Mouse (Mus musculus) T-helper 17 cell (primary cell): ENCODE measurements around the gene Amz1.

Source experiments
- in situ Hi-C, 2 experiments: fragments of 300-600 bp; cut with MboI, MseI; formaldehyde crosslinking; loops; 1 replicate in 1 of 2; 2 replicates in 1 of 2; pipeline ENCODE4 v1.15.1; 2025; ENCODE audit warnings: high pct_unique_total_duplicates in 2 of 2

Gene Amz1

GRCm38 (mm10) chr5:140798775-140799174 is 74.8 kb downstream of the Amz1 start:
- in situ Hi-C loops, result no loop called here

- in situ Hi-C loops, result no loop called here
These were observed 75.3 kb downstream of the Amz1 start for GRCm38 (mm10) chr5:140799190-140799589.

GRCm38 (mm10) chr5:140800288-140800923 is 76.5 kb downstream of the Amz1 start:
- in situ Hi-C loops, result no loop called here

- in situ Hi-C loops, result no loop called here
These were observed 77.9 kb downstream of the Amz1 start for GRCm38 (mm10) chr5:140801782-140802181.

GRCm38 (mm10) chr5:140806252-140806651 is 82.3 kb downstream of the Amz1 start:
- in situ Hi-C loops, result no loop called here

- in situ Hi-C loops, result no loop called here
These were observed 83.0 kb downstream of the Amz1 start for GRCm38 (mm10) chr5:140806939-140807338.
